ENCODE assay signal across 8 mouse cellular contexts in the genomic region with DNA sequence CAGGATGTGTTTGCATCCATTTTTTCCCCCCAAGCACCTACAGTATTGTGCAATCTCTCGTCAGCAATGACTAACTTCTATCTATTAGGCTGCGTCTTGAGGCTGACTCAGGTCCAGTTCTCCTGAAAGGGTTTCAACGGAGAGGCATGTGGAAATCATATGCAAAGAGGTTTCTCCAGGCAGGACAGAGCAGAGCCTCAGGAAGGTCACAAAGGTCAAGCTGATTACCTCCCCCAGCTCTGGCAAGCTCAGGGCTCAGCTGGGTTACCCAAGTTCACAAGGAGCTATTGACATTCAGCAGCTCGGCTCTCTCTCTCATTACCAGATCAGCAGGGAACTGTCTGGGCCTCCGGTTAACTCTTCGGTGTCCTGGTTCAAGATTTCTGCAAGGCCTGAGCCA.
DNase-seq lines count a peak whose midpoint lies in the region; ATAC-seq lines count a peak whose summit lies in the region.

No protein-coding gene starts in this region.

- WGBS in forebrain, embryonic 10.5 days = 0% methylated on average over 6 of the region's 6 CpGs
- 9% methylated on average over 6 of the region's 6 CpGs for WGBS in limb, embryonic 12.5 days
- 5% methylated on average over 6 of the region's 6 CpGs for WGBS in midbrain, embryonic 16.5 days

- DNase-seq in lung, adult 18-20 months = peak; percentile 32 to 51
- no peak for DNase-seq in lung, postnatal 25 days (ENCODE audit: low spot score)
- DNase-seq in forebrain, embryonic 10.5 days (ENCODE audit: extremely low spot score, low spot score) = peak; percentile 74
- DNase-seq in heart, postnatal 4 days = peak; percentile 44
- no peak for DNase-seq in left cerebral cortex, adult 9 months (ENCODE audit: low spot score in 2 of 2)
- no peak for DNase-seq in ovary, postnatal 10 days (ENCODE audit: low spot score)

- peak overlapping the region; percentile 58 for H3K27ac ChIP-seq in forebrain, embryonic 10.5 days
- no peak overlapping the region for H3K27ac ChIP-seq in limb, embryonic 12.5 days
- H3K27ac ChIP-seq in midbrain, embryonic 16.5 days (ENCODE audit: low read length) = no peak overlapping the region

- no peak overlapping the region for H3K4me3 ChIP-seq in forebrain, embryonic 10.5 days
- H3K4me3 ChIP-seq in limb, embryonic 12.5 days (replicated peaks) = no peak overlapping the region
- no peak overlapping the region for H3K4me3 ChIP-seq in midbrain, embryonic 16.5 days (ENCODE audit: low read depth, low read length)

- peaks cover 30% of the 10 kb centered on the region for H3K4me1 ChIP-seq in forebrain, embryonic 10.5 days
- peaks cover 11% of the 10 kb centered on the region for H3K4me1 ChIP-seq in limb, embryonic 12.5 days (replicated peaks)
- peaks cover 5% of the 10 kb centered on the region; the same call in 1 of the 2 replicates for H3K4me1 ChIP-seq in midbrain, embryonic 16.5 days (ENCODE audit: control insufficient read depth, insufficient read depth, low read length)

- H3K4me2 ChIP-seq in limb, embryonic 12.5 days = no peak overlapping the region
- no peak overlapping the region for H3K4me2 ChIP-seq in midbrain, embryonic 16.5 days (ENCODE audit: low read length)

- no peaks in the 10 kb centered on the region for H3K36me3 ChIP-seq in forebrain, embryonic 10.5 days (replicated peaks)
- H3K36me3 ChIP-seq in limb, embryonic 12.5 days = no peaks in the 10 kb centered on the region
- H3K36me3 ChIP-seq in midbrain, embryonic 16.5 days (ENCODE audit: control insufficient read depth, insufficient read depth, low read length) = no peaks in the 10 kb centered on the region

- ATAC-seq in limb, embryonic 12.5 days (ENCODE audit: insufficient number of reproducible peaks, insufficient read depth, low FRiP score, low TSS enrichment, low read depth) = peak; percentile 76; the same call in 1 of the 2 replicates
- ATAC-seq in midbrain, embryonic 16.5 days = peak; percentile 64; the same call in 1 of the 2 replicates

- H3K9me3 ChIP-seq in forebrain, embryonic 10.5 days = no peaks in the 10 kb centered on the region
- no peaks in the 10 kb centered on the region for H3K9me3 ChIP-seq in limb, embryonic 12.5 days
- no peaks in the 10 kb centered on the region for H3K9me3 ChIP-seq in midbrain, embryonic 16.5 days (replicated peaks; ENCODE audit: control insufficient read depth, low read length, poor library complexity, severe bottlenecking)

- no peak overlapping the region for H3K9ac ChIP-seq in limb, embryonic 12.5 days (replicated peaks)
- H3K9ac ChIP-seq in midbrain, embryonic 16.5 days (ENCODE audit: low read depth, low read length) = no peak overlapping the region

- peaks cover 4% of the 10 kb centered on the region for H3K27me3 ChIP-seq in forebrain, embryonic 10.5 days (ENCODE audit: poor library complexity, severe bottlenecking)
- no peaks in the 10 kb centered on the region for H3K27me3 ChIP-seq in limb, embryonic 12.5 days
- H3K27me3 ChIP-seq in midbrain, embryonic 16.5 days (ENCODE audit: control insufficient read depth, insufficient read depth, low read depth, low read length) = no peaks in the 10 kb centered on the region

Comparison
In these comparisons a context has a peak if more than half of its experiments do, and no peak if none do; other contexts are left out.
1. DNase-seq: peak in lung, adult 18-20 months (2 of 2), forebrain, embryonic 10.5 days (single experiment) and heart, postnatal 4 days (single experiment); none in lung, postnatal 25 days (single experiment), left cerebral cortex, adult 9 months (0 of 2) and ovary, postnatal 10 days (single experiment).